Mouse (Mus musculus) erythroblast, embryonic 14.5 days (primary cell): ENCODE results near the gene Iqgap1.

Experiments
- GATA1 ChIP-seq: IDR thresholded peaks from 2 replicates; pipeline ENCODE4 v1.6.1; 2012; ENCODE audit warnings: low read length, inconsistent platforms, mixed read lengths
- TAL1 ChIP-seq: IDR thresholded peaks from 3 replicates; pipeline ENCODE4 v1.6.1; 2012; ENCODE audit warnings: low read length, inconsistent platforms, mixed read lengths

GRCm38 (mm10) chr7:80763864-80764437 is 61.8 kb downstream of the Iqgap1 start:
- TF ChIP-seq TAL1: no peak
- TF ChIP-seq GATA1: no peak
